Mouse (Mus musculus) heart, postnatal 0 days (tissue): ENCODE results near the gene Zfp94. TPM values are rescaled to one million over a fixed set of nuclear protein-coding genes. Genes with fewer than 3 reads are reported as not detected.

ENCODE experiments used
- ATAC-seq: fragments of 200-750 bp; cut with Nextera tagmentation; 2 replicates; pipeline ENCODE4 v1.8.0; 2017; ENCODE audit warnings: low read depth, moderate number of reproducible peaks, moderate library complexity; ENCODE audit not compliant: insufficient read depth
- DNase-seq: peaks from one replicate; pipeline ENCODE4 v3.0.0-alpha.2; 2016; ENCODE audit warnings: low spot score
- H3K27ac ChIP-seq: fragments of 300-500 bp; sonication (generic); 2 replicates; pipeline ENCODE4 v1.5.1; 2014; ENCODE audit warnings: low read depth, mild to moderate bottlenecking
- H3K27me3 ChIP-seq: fragments of 300-500 bp; sonication (generic); 2 replicates; pipeline ENCODE4 v1.6.1; 2014; ENCODE audit warnings: low read length, mixed read lengths; ENCODE audit not compliant: control insufficient read depth, insufficient read depth
- H3K36me3 ChIP-seq: fragments of 300-500 bp; sonication (generic); replicated peaks from 2 replicates; pipeline ENCODE4 v1.6.1; 2014; ENCODE audit warnings: low read length, mixed read lengths; ENCODE audit not compliant: control insufficient read depth, insufficient read depth
- H3K4me1 ChIP-seq: fragments of 300-500 bp; sonication (generic); 2 replicates; pipeline ENCODE4 v1.6.1; 2014; ENCODE audit warnings: antibody characterized with exemption; ENCODE audit not compliant: control insufficient read depth, insufficient read depth
- H3K4me2 ChIP-seq: fragments of 300-500 bp; sonication (generic); 2 replicates; pipeline ENCODE4 v1.6.1; 2014; ENCODE audit warnings: low read depth, mild to moderate bottlenecking, low read length, moderate library complexity
- H3K4me3 ChIP-seq: fragments of 300-500 bp; sonication (generic); 2 replicates; pipeline ENCODE4 v1.5.1; 2014; ENCODE audit warnings: low read depth, low read length
- H3K9ac ChIP-seq: fragments of 300-500 bp; sonication (generic); replicated peaks from 2 replicates; pipeline ENCODE4 v1.6.1; 2014; ENCODE audit warnings: low read depth, low read length, mixed read lengths
- H3K9me3 ChIP-seq: fragments of 300-500 bp; sonication (generic); replicated peaks from 2 replicates; pipeline ENCODE4 v1.6.1; 2016; ENCODE audit warnings: low read length; ENCODE audit not compliant: control insufficient read depth
- CTCF ChIP-seq: IDR thresholded peaks from 2 replicates; pipeline ENCODE4 v1.5.1; 2016; ENCODE audit warnings: antibody characterized with exemption, control low read depth, low read depth
- EP300 ChIP-seq: IDR thresholded peaks from 2 replicates; pipeline ENCODE4 v1.6.1; 2016; ENCODE audit warnings: antibody characterized with exemption, low read depth
- WGBS: fragments of 180-500 bp; shearing (Covaris S2); extraction: QIAGEN DNeasy Blood & Tissue Kit; methylation state at CpG from one replicate; pipeline ENCODE4 v1.1.7; 2014; 5-methylcytosine and 5-hydroxymethylcytosine counted together
- polyA plus RNA-seq: library from polyadenylated mRNA; unstranded; fragments of >200 nt; fragmentation: Nextera tagmentation; extraction: Ambion mirVana; gene quantifications from 2 replicates; pipeline ENCODE4 v1.2.1, GENCODE M21; 2015
- total RNA-seq: library from RNA; depleted of rRNA; stranded (reverse); fragments of >200 nt; gene quantifications from 2 replicates; pipeline ENCODE4 v1.2.3, GENCODE M21; 2014; ENCODE audit warnings: low replicate concordance; rRNA removed

Gene Zfp94
- total RNA-seq (0.95 and 4.1 TPM in 2 replicates), polyA plus RNA-seq (2.8 and 2.9 TPM in 2 replicates)

DNA sequence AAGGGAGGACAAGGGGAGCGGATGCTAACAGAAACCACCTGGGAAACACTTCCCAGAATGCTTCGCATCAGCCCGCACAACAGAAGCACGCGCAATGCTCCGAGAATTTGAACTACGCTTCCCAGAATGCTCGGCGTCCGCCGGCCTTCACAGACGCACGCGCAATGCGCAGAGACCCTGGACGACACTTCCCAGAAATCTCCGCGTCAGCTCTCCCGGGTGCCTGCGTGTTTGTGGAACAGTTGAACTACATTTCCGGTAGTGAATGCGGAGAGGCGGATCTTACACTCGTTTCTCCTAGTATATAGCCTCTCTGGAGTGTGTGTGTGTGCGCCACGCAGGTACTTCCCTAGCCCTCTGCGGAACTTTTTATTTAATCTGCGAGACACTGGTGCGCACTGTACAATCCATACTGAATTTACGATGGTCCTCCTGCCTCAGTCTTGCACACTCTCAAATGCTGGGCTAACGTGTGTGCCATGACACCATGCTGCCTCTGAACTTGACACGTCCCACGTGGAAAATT, at the start of gene Zfp94:
TSS of gene Zfp94 (minus strand) at position 100 of the 526 bp plus-strand sequence.
- peak; percentile 96 for ATAC-seq
- peak within 1 kb of the TSS; percentile 80 for H3K27ac ChIP-seq
- no peaks in the 10 kb centered on the region for H3K9me3 ChIP-seq
- under 1% methylated on average over 33 of the region's 33 CpGs for WGBS
- peak within 1 kb of the TSS; percentile 69 for H3K4me3 ChIP-seq
- DNase-seq = peak; percentile 94
- no peaks in the 10 kb centered on the region for H3K36me3 ChIP-seq
- TF ChIP-seq CTCF (no peak), EP300 (no peak)
- no peaks in the 10 kb centered on the region for H3K27me3 ChIP-seq
- peaks cover 4% of the 10 kb centered on the region; the same call in 1 of the 2 replicates for H3K4me1 ChIP-seq
- H3K9ac ChIP-seq = peak within 1 kb of the TSS; percentile 60
- peak within 1 kb of the TSS; percentile 96 for H3K4me2 ChIP-seq

DNA sequence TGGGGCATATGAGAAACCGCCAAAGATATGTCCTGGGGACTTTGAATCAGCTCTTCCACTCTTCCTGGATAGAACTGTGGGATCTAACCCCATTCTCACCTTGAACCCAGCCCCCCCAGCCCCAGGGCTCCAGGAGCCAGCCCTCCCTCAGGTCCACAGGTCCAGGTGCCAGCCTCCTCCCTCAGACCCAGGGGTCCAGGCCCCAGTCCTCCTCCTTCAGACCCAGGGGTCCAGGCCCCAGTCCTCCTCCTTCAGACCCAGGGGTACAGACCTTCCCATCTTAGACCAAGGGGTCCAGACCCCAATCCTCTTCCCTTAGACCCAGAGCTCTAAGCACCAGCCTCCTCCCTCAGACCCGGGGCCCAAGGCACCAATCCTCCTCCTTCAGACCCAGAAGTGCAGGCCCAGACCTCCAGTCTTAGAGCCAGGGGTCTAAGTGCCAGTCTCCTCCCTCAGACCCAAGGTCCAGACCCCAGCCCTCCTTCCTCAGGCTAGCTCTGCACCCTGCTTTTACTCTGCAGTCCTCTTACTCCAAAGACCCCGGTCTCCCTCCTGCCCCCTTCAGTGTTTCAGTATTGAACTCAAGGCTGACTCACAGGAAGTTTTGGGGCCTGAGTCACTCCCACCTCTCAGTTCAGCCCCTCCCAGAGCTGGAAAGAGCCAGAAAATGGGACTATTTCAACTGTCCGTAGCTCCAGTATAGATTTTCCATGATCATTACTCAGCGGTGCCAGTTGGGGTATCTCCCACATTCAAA, 49.0 kb upstream of the Zfp94 start:
- H3K4me2 ChIP-seq = no peak overlapping the region
- H3K36me3 ChIP-seq = no peaks in the 10 kb centered on the region
- ATAC-seq = 0 out of 2 replicates have a peak, but pooled peaks have one; percentile 2
- no peak overlapping the region for H3K9ac ChIP-seq
- no peaks in the 10 kb centered on the region for H3K9me3 ChIP-seq
- no peak overlapping the region for H3K27ac ChIP-seq
- WGBS = 45% methylated on average over 5 of the region's 5 CpGs
- no peaks in the 10 kb centered on the region for H3K4me1 ChIP-seq
- H3K27me3 ChIP-seq = no peaks in the 10 kb centered on the region
- no peak overlapping the region for H3K4me3 ChIP-seq
- DNase-seq = no peak
- no peak for TF ChIP-seq EP300
- TF ChIP-seq CTCF = no peak

DNA sequence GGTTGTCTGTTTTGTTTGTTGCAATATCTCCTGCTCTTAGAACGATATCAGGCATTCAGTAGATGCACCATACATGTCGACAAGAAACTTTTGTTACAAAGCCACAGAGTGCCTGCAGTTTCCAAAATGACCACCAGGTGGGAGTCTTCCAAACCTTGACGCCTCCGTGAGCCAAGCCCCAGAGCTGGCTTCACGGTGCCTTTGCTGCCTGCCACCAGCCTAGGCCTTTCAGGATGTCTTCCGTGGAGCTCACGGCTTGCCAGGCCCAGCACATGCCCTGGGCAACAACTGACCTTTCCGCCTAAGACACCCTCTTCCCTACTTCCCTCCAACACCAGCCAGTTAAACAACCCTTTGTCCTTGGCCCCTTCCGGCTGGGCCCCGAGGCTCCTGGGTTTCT, 48.4 kb upstream of the Zfp94 start:
- TF ChIP-seq EP300 (no peak), CTCF (peak; percentile 84)
- 22% methylated on average over 10 of the region's 10 CpGs for WGBS

DNA sequence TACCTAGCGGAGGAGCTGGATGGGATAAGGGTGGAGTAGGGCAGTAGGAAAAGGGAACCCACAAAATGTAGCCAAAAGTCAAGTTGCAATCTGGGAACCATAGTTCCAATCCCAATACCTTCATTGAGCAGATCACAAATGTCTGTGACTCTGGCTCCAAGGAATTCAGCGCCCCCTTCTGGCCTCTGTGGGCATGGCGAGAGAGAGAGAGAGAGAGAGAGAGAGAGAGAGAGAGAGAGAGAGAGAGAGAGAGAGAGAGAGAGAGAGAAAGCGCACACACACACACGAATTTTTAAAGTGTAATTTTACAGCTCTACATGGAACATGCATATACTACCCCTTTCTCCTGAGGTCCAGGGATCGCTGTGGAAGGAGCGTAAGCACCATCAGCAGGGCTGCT, 46.8 kb upstream of the Zfp94 start:
- Histone ChIP-seq H3K27me3 (no peaks in the 10 kb centered on the region), H3K27ac (no peak overlapping the region), H3K36me3 (no peaks in the 10 kb centered on the region), H3K4me2 (no peak overlapping the region), H3K4me3 (no peak overlapping the region), H3K4me1 (no peaks in the 10 kb centered on the region), H3K9ac (no peak overlapping the region), H3K9me3 (no peaks in the 10 kb centered on the region)
- no peak for ATAC-seq
- WGBS = 27% methylated on average over 6 of the region's 7 CpGs
- TF ChIP-seq EP300 (no peak), CTCF (peak; percentile 21; the same call in 1 of the 2 replicates)
- DNase-seq = no peak

More for the DNA sequence above, 48.4 kb upstream of the Zfp94 start:
- H3K4me1 ChIP-seq = no peaks in the 10 kb centered on the region
- no peaks in the 10 kb centered on the region for H3K27me3 ChIP-seq
- H3K9me3 ChIP-seq = no peaks in the 10 kb centered on the region
- H3K4me3 ChIP-seq = no peak overlapping the region
- ATAC-seq (peak; percentile 70; the same call in 1 of the 2 replicates), DNase-seq (peak; percentile 48)
- no peaks in the 10 kb centered on the region for H3K36me3 ChIP-seq
- H3K27ac ChIP-seq = no peak overlapping the region
- no peak overlapping the region for H3K9ac ChIP-seq
- no peak overlapping the region for H3K4me2 ChIP-seq

DNA sequence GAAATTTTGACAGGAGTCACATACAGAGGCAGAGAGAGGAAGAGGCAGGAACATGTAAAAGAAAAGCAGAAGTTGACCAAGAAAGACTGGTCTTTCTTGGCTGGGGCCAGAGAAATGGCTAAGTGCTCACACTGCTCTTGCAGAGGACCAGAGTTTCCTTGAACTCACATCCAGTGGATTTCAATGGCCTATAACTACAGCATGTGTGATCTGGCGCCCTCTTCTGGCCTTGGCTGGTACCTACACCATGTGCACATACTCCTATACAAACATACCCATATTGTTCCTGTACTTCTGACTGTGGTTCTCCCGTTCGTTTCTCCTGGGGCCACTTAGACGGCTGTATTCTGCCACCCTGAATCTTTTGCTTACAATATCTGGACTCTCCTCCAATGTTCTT, 44.5 kb upstream of the Zfp94 start:
- whole genome bisulfite sequencing = 53% methylated on average over 4 of the region's 4 CpGs
- H3K4me1 ChIP-seq = no peaks in the 10 kb centered on the region
- H3K27me3 ChIP-seq = no peaks in the 10 kb centered on the region
- H3K9ac ChIP-seq = no peak overlapping the region
- no peaks in the 10 kb centered on the region for H3K9me3 ChIP-seq
- H3K36me3 ChIP-seq = no peaks in the 10 kb centered on the region
- TF ChIP-seq EP300 = no peak
- no peak for TF ChIP-seq CTCF
- H3K4me2 ChIP-seq = no peak overlapping the region
- no peak overlapping the region for H3K4me3 ChIP-seq
- DNase-seq = no peak
- no peak overlapping the region for H3K27ac ChIP-seq
- no peak for ATAC-seq
